Mouse (Mus musculus) testis, adult 2 months (tissue): Measurements from ENCODE around the gene Chn2. TPM values are rescaled to one million over a fixed set of nuclear protein-coding genes. Genes with fewer than 3 reads are reported as not detected.

Source experiments
- H3K27ac ChIP-seq: fragments of 200-500 bp; 2 replicates; pipeline ENCODE4 v1.5.1; 2012; ENCODE audit warnings: low read depth, low read length; ENCODE audit not compliant: control insufficient read depth, insufficient read depth
- H3K27me3 ChIP-seq: fragments of 200-500 bp; 2 replicates; pipeline ENCODE4 v1.6.1; 2012; ENCODE audit warnings: mild to moderate bottlenecking, low read length, moderate library complexity; ENCODE audit not compliant: control insufficient read depth, insufficient read depth
- H3K36me3 ChIP-seq: fragments of 200-500 bp; 2 replicates; pipeline ENCODE4 v1.6.1; 2012; ENCODE audit warnings: mild to moderate bottlenecking, low read length; ENCODE audit not compliant: control insufficient read depth, insufficient read depth
- H3K4me1 ChIP-seq: fragments of 200-500 bp; 2 replicates; pipeline ENCODE4 v1.6.1; 2012; ENCODE audit warnings: low read length; ENCODE audit not compliant: control insufficient read depth, insufficient read depth
- H3K4me3 ChIP-seq: fragments of 200-500 bp; 2 replicates; pipeline ENCODE4 v1.5.1; 2012; ENCODE audit warnings: low read depth, mild to moderate bottlenecking, low read length, moderate library complexity, mixed read lengths; ENCODE audit not compliant: control insufficient read depth
- CTCF ChIP-seq: fragments of 200-500 bp; IDR thresholded peaks from 2 replicates; pipeline ENCODE4 v1.5.1; 2012; ENCODE audit warnings: low read depth, mild to moderate bottlenecking, inconsistent platforms, low read length, moderate library complexity; ENCODE audit not compliant: control insufficient read depth, insufficient read depth, insufficient replicate concordance
- POLR2A ChIP-seq: fragments of 200-500 bp; IDR thresholded peaks from 2 replicates; pipeline ENCODE4 v1.6.1; 2012; ENCODE audit warnings: low read depth, mild to moderate bottlenecking, inconsistent platforms, low read length, moderate library complexity; ENCODE audit not compliant: control insufficient read depth
- polyA plus RNA-seq: library from polyadenylated mRNA; depleted of rRNA; stranded (reverse); fragments of >200 nt; gene quantifications from 2 replicates; pipeline ENCODE4 v1.2.3, GENCODE M21; 2012

Gene Chn2
- polyA plus RNA-seq, 1 experiment, result 637 TPM

DNA sequence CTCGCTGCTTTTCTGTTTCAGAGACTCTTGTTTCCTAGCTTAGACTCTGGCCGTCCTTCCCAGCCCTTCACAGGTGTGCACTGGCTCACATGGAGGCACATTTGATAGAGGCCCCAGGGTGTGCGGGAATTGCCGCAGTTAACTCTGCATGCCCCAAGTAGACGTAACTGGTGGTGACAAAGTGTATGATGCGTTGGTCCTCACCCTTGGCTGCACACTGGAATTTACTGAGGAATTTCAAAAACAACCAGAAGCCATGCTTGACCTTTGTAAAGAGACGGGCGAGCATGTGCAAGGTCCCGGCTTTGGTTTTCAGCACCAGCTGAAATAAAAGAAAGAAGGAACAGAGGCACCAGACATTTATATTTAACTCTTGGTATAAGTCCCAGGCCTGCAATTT, 189.1 kb downstream of the Chn2 start:
- Histone ChIP-seq H3K27ac (no peak overlapping the region), H3K4me1 (peaks cover 3% of the 10 kb centered on the region; the same call in 1 of the 2 replicates), H3K4me3 (no peak overlapping the region), H3K27me3 (no peaks in the 10 kb centered on the region), H3K36me3 (no peaks in the 10 kb centered on the region)
- TF ChIP-seq POLR2A (no peak), CTCF (no peak)

DNA sequence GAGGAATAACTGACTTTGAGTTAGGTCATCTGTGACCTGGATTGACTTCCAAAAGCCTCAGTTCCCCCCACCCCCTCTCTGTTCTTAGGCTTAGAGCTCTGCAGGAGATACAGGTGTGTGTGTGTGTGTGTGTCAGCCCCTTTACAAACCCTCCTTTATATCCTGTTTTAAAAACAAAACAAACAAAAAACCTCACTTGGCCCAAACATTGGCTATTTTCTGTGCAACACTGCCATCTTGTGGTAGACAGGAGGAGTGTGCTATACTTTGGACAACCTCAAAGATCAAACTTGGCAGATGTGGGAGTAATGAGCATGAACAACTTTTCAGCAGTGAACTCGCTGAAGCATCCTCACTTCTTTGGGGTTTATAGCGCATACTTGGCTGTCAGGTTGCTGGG, 189.5 kb downstream of the Chn2 start:
- TF ChIP-seq POLR2A (no peak), CTCF (no peak)
- peaks cover 3% of the 10 kb centered on the region; the same call in 1 of the 2 replicates for H3K4me1 ChIP-seq
- H3K27me3 ChIP-seq, result no peaks in the 10 kb centered on the region
- H3K4me3 ChIP-seq, result no peak overlapping the region
- no peaks in the 10 kb centered on the region for H3K36me3 ChIP-seq
- no peak overlapping the region for H3K27ac ChIP-seq

DNA sequence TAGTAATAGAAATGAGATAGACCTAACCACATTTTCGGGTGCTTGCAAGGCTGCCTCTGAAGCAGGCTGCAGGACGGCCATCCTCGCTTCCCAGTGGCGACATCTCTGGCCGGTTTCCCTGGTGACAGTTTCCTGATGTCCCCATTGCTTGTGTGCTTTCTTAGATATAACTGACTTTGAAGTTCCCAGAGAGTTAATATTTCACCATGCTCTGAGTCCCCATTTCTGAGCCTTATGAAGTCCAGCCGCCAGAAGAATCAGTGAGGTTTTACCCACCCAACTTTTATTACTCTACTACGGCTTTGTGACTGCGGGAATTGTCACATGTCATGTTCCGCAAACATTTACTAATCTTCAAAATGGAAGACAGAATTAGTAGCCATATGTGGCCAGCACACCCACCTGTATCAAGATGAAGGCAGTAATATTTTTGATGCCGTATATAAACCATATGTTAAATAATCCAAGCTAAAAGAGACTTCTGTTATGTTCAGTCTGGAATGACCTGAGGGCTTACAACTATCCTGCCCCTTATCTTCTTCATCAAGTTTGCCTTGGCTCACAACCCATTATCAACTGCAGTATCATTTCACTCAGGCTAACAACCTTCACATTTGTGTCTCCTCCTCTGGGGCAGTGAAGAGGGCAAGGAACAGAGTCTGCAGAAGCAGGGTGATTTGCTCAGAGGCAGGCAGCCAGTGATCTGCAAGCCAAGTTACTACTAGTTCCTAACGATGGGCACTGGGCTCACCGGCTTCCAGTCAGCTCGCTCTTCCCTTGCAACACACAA, 192.6 kb downstream of the Chn2 start:
- no peak for TF ChIP-seq POLR2A
- TF ChIP-seq CTCF, result no peak
- H3K27me3 ChIP-seq, result no peaks in the 10 kb centered on the region
- no peaks in the 10 kb centered on the region for H3K36me3 ChIP-seq
- H3K4me3 ChIP-seq, result no peak overlapping the region
- no peak overlapping the region for H3K27ac ChIP-seq
- H3K4me1 ChIP-seq, result no peaks in the 10 kb centered on the region

DNA sequence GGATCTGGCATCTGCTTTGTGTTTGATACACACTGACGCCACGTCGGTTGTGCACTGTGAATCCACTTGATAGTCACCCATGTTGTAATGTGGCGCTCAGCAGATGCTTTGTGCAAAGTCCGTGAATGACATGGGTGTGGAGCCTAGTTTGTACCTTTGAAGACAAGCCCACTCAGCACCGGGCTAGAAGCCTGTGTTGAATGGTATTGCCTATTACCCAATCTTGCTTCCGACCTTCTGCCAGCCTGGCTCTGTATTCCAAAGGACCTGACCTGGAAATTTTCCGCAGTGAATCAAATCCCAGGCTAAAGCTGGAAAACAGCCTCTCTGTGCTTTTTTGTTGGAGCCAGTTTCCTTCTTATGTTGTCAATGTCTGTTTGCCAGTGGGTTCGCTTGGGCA, 197.1 kb downstream of the Chn2 start:
- Histone ChIP-seq H3K27ac (no peak overlapping the region), H3K36me3 (no peaks in the 10 kb centered on the region), H3K27me3 (no peaks in the 10 kb centered on the region), H3K4me3 (no peak overlapping the region), H3K4me1 (no peaks in the 10 kb centered on the region)
- no peak for TF ChIP-seq POLR2A
- TF ChIP-seq CTCF, result no peak

DNA sequence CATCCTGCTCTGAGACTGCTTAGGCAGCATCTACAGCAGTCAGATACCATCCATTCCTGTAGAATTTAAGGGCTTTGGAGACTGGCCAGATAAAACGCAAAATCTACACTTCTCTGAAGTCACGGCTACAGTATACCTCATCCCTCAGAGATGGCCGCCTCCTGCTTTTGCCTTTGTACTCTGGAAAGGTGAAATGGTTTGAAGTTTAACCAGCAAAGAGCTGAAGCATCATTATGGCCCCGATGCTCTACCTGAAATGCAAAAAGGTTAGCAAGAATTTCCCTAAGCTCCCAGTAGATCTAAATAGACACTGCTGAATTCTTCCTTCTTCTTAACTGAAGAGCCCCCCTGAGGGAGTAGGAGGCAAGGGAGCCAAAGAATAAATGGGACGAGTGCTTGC, 202.4 kb downstream of the Chn2 start:
- Histone ChIP-seq H3K36me3 (no peaks in the 10 kb centered on the region), H3K4me1 (no peaks in the 10 kb centered on the region; the same call in 1 of the 2 replicates), H3K27me3 (no peaks in the 10 kb centered on the region), H3K27ac (no peak overlapping the region), H3K4me3 (no peak overlapping the region)
- TF ChIP-seq CTCF (no peak), POLR2A (no peak)

DNA sequence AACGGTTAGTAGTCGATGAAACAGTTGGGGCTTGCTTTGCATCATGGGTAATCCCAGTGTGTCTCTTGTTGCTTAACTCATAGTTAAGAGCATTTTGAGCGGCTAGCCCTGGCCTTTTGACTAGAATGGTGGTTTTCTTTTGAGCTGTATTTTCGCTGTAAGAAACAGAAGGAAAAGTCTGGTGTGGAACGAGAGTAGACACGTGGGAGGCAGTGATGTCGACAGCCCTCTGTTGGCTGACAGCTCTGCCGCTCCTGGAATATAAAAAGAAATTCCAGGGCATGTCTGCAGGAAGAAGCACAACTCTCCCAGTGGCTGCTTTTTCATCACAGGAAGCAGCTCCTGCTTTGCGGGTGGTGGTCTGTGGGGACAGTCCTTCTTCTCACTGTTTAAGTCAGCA, 202.9 kb downstream of the Chn2 start:
- TF ChIP-seq CTCF (no peak), POLR2A (no peak)
- Histone ChIP-seq H3K27me3 (no peaks in the 10 kb centered on the region), H3K4me3 (no peak overlapping the region), H3K27ac (no peak overlapping the region), H3K36me3 (no peaks in the 10 kb centered on the region), H3K4me1 (no peaks in the 10 kb centered on the region; the same call in 1 of the 2 replicates)

DNA sequence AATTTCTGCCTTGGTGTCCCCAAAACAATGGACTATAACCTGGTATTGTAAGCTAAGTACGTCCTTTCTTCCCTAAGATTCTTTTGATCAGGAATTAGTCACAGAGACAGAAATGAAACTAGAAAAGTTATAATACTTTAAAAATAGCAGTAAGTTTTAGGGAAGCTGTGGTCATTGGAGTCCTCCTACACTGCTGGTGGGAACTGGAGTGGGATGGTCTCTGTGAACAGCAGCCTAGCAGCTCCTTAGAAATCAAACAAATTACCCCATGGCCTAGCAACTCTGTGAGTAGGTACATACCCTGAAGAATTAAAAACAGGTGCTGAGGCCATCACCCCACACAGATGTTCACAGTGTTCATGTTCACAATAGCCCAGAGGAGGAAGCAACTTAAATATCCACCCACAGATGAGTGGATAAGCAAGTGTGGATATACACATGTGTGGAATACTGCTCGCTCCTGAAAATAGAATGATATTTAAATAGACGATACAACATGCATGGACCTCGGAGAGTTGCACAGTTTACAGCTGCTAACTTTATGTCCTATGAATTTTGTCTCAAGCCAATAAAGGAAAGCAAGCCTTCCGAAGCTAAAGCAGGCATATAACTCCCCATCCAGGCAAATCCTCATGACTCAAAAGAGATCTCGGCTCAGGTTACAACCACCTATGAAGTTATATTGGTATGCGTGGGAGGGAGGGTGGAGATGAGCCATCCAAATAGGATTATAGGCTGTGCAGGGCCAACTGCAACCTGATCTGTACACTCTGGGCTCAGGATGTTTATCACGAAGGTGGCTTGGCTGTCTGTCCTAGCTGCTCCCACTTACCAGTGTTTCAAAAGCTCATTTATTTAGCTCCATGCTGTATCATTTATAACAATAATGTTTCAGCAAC, 209.2 kb downstream of the Chn2 start:
- Histone ChIP-seq H3K4me1 (no peaks in the 10 kb centered on the region), H3K27ac (no peak overlapping the region), H3K4me3 (no peak overlapping the region), H3K27me3 (no peaks in the 10 kb centered on the region), H3K36me3 (no peaks in the 10 kb centered on the region)
- TF ChIP-seq CTCF, result no peak
- TF ChIP-seq POLR2A, result no peak
